Mouse (Mus musculus): ENCODE measurements around the gene Prkar1a.

GRCm38 (mm10) chr11:109669149-109669708 lies 20.0 kb downstream of the Prkar1a start:
- TF ChIP-seq CTCF (IDR thresholded peaks at IDR 0.05; ENCODE audit: borderline replicate concordance, insufficient read depth, low read depth, low read length) (no peak), POLR2A (IDR thresholded peaks at IDR 0.05; ENCODE audit: borderline replicate concordance, insufficient read depth, low read length) (no peak)

All from cerebellum, adult 2 months (tissue).